Mouse (Mus musculus) urinary bladder, adult 18-20 months (tissue): ENCODE data around the gene Sp9.

ENCODE experiments used
- DNase-seq, 2 experiments: peaks; one replicate each; pipeline ENCODE4 v3.0.0; 2022; ENCODE audit warnings: low spot score in 2 of 2, mixed read lengths in 2 of 2

Gene Sp9

GRCm38 (mm10) chr2:73312152-73313116 is 40.7 kb downstream of the Sp9 start, which contains the start of the genes Scrn3 and Cir1:
Gene Scrn3, plus strand, starts transcription at chr2:73312601.
Gene Cir1, minus strand, starts transcription at chr2:73312701.
- DNase-seq = peak; percentile 72 to 91

GRCm38 (mm10) chr2:73313117-73313501 is 41.4 kb downstream of the Sp9 start:
- peak; percentile 33 to 37 for DNase-seq

GRCm38 (mm10) chr2:73314311-73314710 is 42.6 kb downstream of the Sp9 start:
- DNase-seq = no peak

- no peak for DNase-seq
Observed at GRCm38 (mm10) chr2:73317426-73317825, 45.7 kb downstream of the Sp9 start.

- DNase-seq = no peak
Observed at GRCm38 (mm10) chr2:73319218-73319617, 47.5 kb downstream of the Sp9 start.

- DNase-seq = no peak
Observed at GRCm38 (mm10) chr2:73322991-73323390, 51.3 kb downstream of the Sp9 start.

- no peak for DNase-seq
Observed at GRCm38 (mm10) chr2:73325871-73326270, 54.1 kb downstream of the Sp9 start.
